Mouse (Mus musculus) heart, adult 2 months (tissue): ENCODE measurements around the gene Ngdn.

Experiments
- CTCF ChIP-seq: fragments of 200-600 bp; IDR thresholded peaks from 2 replicates; pipeline ENCODE4 v1.8.1; 2022; ENCODE audit warnings: antibody characterized with exemption, mild to moderate bottlenecking, moderate library complexity
- EP300 ChIP-seq: fragments of 200-500 bp; IDR thresholded peaks from 2 replicates; pipeline ENCODE4 v1.6.1; 2011; ENCODE audit warnings: low read depth, low read length, control low read depth; ENCODE audit not compliant: insufficient read depth

DNA sequence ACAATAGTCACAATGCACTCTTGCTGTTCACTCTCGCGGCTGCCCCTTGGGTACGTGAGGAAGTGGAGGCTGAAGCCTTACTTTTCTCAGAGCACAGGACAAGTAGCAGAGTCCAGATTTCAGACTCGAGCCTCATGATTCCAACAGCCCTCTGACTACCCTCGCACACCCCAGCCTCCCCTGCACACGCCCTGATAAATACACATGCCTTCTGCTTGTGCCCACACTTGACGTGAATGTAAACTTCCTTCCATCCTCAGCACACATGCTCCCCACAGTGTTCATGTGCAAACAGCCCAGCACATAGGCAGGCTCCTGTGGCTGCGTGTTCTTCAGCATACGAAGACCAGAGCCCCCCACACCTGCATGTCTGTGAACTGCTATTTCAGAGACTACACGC is 21.6 kb upstream of the Ngdn start:
- TF ChIP-seq EP300 (peak; percentile 78; the same call in 1 of the 2 replicates), CTCF (no peak)
